Mouse (Mus musculus) CH12.LX (cell line): ENCODE measurements around the gene Fhit. TPM values are rescaled to one million over a fixed set of nuclear protein-coding genes. Genes with fewer than 3 reads are reported as not detected.

ENCODE experiments used
- DNase-seq: peaks from one replicate; pipeline ENCODE4 v3.0.0-alpha.2; 2013; ENCODE audit errors: extremely low read depth
- H3K27ac ChIP-seq: 2 replicates; pipeline ENCODE4 v1.5.1; 2012; ENCODE audit warnings: low read depth, mild to moderate bottlenecking, control low read depth, moderate library complexity; ENCODE audit not compliant: insufficient read depth
- H3K27me3 ChIP-seq: replicated peaks from 2 replicates; pipeline ENCODE3; 2012; ENCODE audit warnings: inconsistent platforms
- H3K36me3 ChIP-seq, 2 experiments: replicated peaks in 1 of 2; 2 replicates each; pipeline versions ENCODE3 to v1.6.1; 2012; ENCODE audit warnings: inconsistent platforms in 1 of 2, low read length in 1 of 2, mild to moderate bottlenecking in 1 of 2, mixed read lengths in 1 of 2, moderate library complexity in 1 of 2; ENCODE audit not compliant: control insufficient read depth in 1 of 2, insufficient read depth in 1 of 2
- H3K4me1 ChIP-seq, 2 experiments: 2 replicates each; pipeline ENCODE4 v1.6.1; 2012; ENCODE audit warnings: inconsistent platforms in 1 of 2, moderate library complexity in 1 of 2; ENCODE audit not compliant: insufficient read depth in 2 of 2, control insufficient read depth in 1 of 2
- H3K4me2 ChIP-seq: 2 replicates; pipeline ENCODE4 v1.6.1; 2012; ENCODE audit warnings: low read depth, mild to moderate bottlenecking, control low read depth; ENCODE audit not compliant: poor library complexity, insufficient read depth, severe bottlenecking
- H3K4me3 ChIP-seq, 3 experiments: fragments of 150-350 bp in 1 of 3; sonication (generic) in 1 of 3; replicated peaks in 1 of 3; 2 replicates each; pipeline versions ENCODE3 to v1.5.1; 2011 to 2012; ENCODE audit warnings: low read depth in 2 of 3, low read length in 2 of 3, mild to moderate bottlenecking in 2 of 3, moderate library complexity in 2 of 3, control low read depth in 1 of 3, improper control_type of control experiment in 1 of 3, inconsistent platforms in 1 of 3, mixed read lengths in 1 of 3; ENCODE audit not compliant: poor library complexity in 1 of 3
- H3K79me2 ChIP-seq: replicated peaks from 2 replicates; pipeline ENCODE4 v1.6.1; 2012; ENCODE audit warnings: mild to moderate bottlenecking, moderate library complexity; ENCODE audit not compliant: control insufficient read depth, poor library complexity, insufficient read depth, severe bottlenecking; ENCODE audit errors: extremely low read depth
- H3K9ac ChIP-seq: 2 replicates; pipeline ENCODE4 v1.6.1; 2012; ENCODE audit warnings: low read depth, mild to moderate bottlenecking, control low read depth, moderate library complexity; ENCODE audit not compliant: insufficient read depth
- H3K9me3 ChIP-seq: replicated peaks from 2 replicates; pipeline ENCODE3; 2012; ENCODE audit warnings: low read length, inconsistent platforms, mixed read lengths
- CHD2 ChIP-seq: IDR thresholded peaks from 2 replicates; pipeline ENCODE4 v1.6.1; 2011; ENCODE audit warnings: low read length, improper control_type of control experiment
- CTCF ChIP-seq, 2 experiments: IDR thresholded peaks in 1 of 2; conservative IDR thresholded peaks in 1 of 2; 2 replicates each; pipeline ENCODE4 v1.5.1; 2011 to 2012; ENCODE audit warnings: low read depth in 2 of 2, low read length in 2 of 2, improper control_type of control experiment in 1 of 2, inconsistent platforms in 1 of 2, mild to moderate bottlenecking in 1 of 2, moderate library complexity in 1 of 2
- ELF1 ChIP-seq: IDR thresholded peaks from 2 replicates; pipeline ENCODE4 v1.6.1; 2014; ENCODE audit warnings: low read depth, mild to moderate bottlenecking, inconsistent platforms, low read length, improper control_type of control experiment
- EP300 ChIP-seq: IDR thresholded peaks from 2 replicates; pipeline ENCODE4 v1.6.1; 2011; ENCODE audit warnings: low read length, improper control_type of control experiment
- ETS1 ChIP-seq: conservative IDR thresholded peaks from 2 replicates; pipeline ENCODE4 v1.6.1; 2012; ENCODE audit warnings: low read depth, mild to moderate bottlenecking, inconsistent platforms, low read length, improper control_type of control experiment, moderate library complexity
- IRF4 ChIP-seq: IDR thresholded peaks from 2 replicates; pipeline ENCODE4 v1.6.1; 2014; ENCODE audit warnings: low read depth, mild to moderate bottlenecking, inconsistent platforms, low read length, improper control_type of control experiment
- JUN ChIP-seq: IDR thresholded peaks from 2 replicates; pipeline ENCODE4 v1.6.1; 2011; ENCODE audit warnings: low read depth, mild to moderate bottlenecking, low read length, improper control_type of control experiment, moderate library complexity; ENCODE audit not compliant: insufficient read depth
- JUND ChIP-seq: conservative IDR thresholded peaks from 2 replicates; pipeline ENCODE4 v1.6.1; 2011; ENCODE audit warnings: low read depth, low read length, improper control_type of control experiment
- MAZ ChIP-seq: IDR thresholded peaks from 2 replicates; pipeline ENCODE4 v1.6.1; 2012; ENCODE audit warnings: low read depth, mild to moderate bottlenecking, inconsistent platforms, low read length, improper control_type of control experiment, moderate library complexity
- MXI1 ChIP-seq: IDR thresholded peaks from 2 replicates; pipeline ENCODE4 v1.6.1; 2011; ENCODE audit warnings: mild to moderate bottlenecking, low read depth, low read length, improper control_type of control experiment
- NRF1 ChIP-seq: IDR thresholded peaks from 2 replicates; pipeline ENCODE4 v1.6.1; 2014; ENCODE audit warnings: low read depth, mild to moderate bottlenecking, inconsistent platforms, low read length, improper control_type of control experiment, moderate library complexity
- POLR2A ChIP-seq: IDR thresholded peaks from 2 replicates; pipeline ENCODE4 v1.6.1; 2011; ENCODE audit warnings: low read depth, mild to moderate bottlenecking, improper control_type of control experiment, low read length
- SIN3A ChIP-seq: IDR thresholded peaks from 2 replicates; pipeline ENCODE4 v1.6.1; 2012; ENCODE audit warnings: low read length, improper control_type of control experiment, inconsistent platforms
- SMC3 ChIP-seq: IDR thresholded peaks from 2 replicates; pipeline ENCODE4 v1.6.1; 2011; ENCODE audit warnings: low read depth, low read length, improper control_type of control experiment
- TCF12 ChIP-seq: IDR thresholded peaks from 2 replicates; pipeline ENCODE4 v1.6.1; 2014; ENCODE audit warnings: low read depth, mild to moderate bottlenecking, inconsistent platforms, low read length, improper control_type of control experiment
- UBTF ChIP-seq: IDR thresholded peaks from 2 replicates; pipeline ENCODE4 v1.6.1; 2012; ENCODE audit warnings: low read depth, mild to moderate bottlenecking, inconsistent platforms, low read length, improper control_type of control experiment, moderate library complexity
- ZC3H11A ChIP-seq: IDR thresholded peaks from 2 replicates; pipeline ENCODE4 v1.6.1; 2012; ENCODE audit warnings: low read depth, mild to moderate bottlenecking, inconsistent platforms, low read length, improper control_type of control experiment
- ZNF384 ChIP-seq: IDR thresholded peaks from 2 replicates; pipeline ENCODE4 v1.6.1; 2012; ENCODE audit warnings: low read depth, low read length, improper control_type of control experiment, inconsistent platforms
- dilution Hi-C: fragments of 300-500 bp; cut with MboI; formaldehyde crosslinking; loops from 2 replicates; pipeline ENCODE4 v1.14.3; 2020; ENCODE audit warnings: low sequenced_read_pairs; ENCODE audit not compliant: extremely low pct_unique_long_range_greater_than_20kb, extremely low pct_ligation_motif_present
- in situ Hi-C: fragments of 300-500 bp; cut with MboI; formaldehyde crosslinking; loops from 3 replicates; pipeline ENCODE4 v1.14.3; 2019; ENCODE audit warnings: low sequenced_read_pairs, low pct_ligation_motif_present, low pct_unique_long_range_greater_than_20kb, mixed read lengths
- polyA plus RNA-seq: library from polyadenylated mRNA; unstranded; fragments of >175 nt; gene quantifications from 2 replicates; pipeline ENCODE4 v1.2.1, GENCODE M21; 2012; ENCODE audit warnings: low read depth; ENCODE audit not compliant: insufficient read length
- total RNA-seq, 2 experiments: library from RNA; depleted of rRNA; stranded (reverse); fragments of 300-350 nt in 1 of 2; fragments of >200 nt in 1 of 2; gene quantifications; 2 replicates each; pipeline ENCODE4 v1.2.3; 2012 to 2014

Gene Fhit
- total and polyA plus RNA-seq, 3 experiments = 0.64 to 1.9 (median 0.64) TPM

GRCm38 (mm10) chr14:9620902-9621540 is 1540.8 kb downstream of the Fhit start:
- no peaks in the 10 kb centered on the region for H3K36me3 ChIP-seq
- H3K9ac ChIP-seq = no peak overlapping the region
- TF ChIP-seq CHD2 = no peak
- no peak for TF ChIP-seq ZC3H11A
- TF ChIP-seq ETS1 = no peak
- TF ChIP-seq UBTF = no peak
- no peak for TF ChIP-seq ELF1
- no peak for TF ChIP-seq IRF4
- TF ChIP-seq CTCF (conservative IDR thresholded peaks at IDR 0.05 in 1 of 2, IDR thresholded peaks at IDR 0.05 in 1 of 2; ENCODE audit: low read depth in 2 of 2, low read length in 2 of 2) = no peak
- no peak for TF ChIP-seq MXI1
- TF ChIP-seq NRF1 = no peak
- TF ChIP-seq TCF12 = no peak
- no peak for TF ChIP-seq ZNF384
- no peak for TF ChIP-seq SMC3
- no peak for TF ChIP-seq SIN3A
- H3K27me3 ChIP-seq = no peaks in the 10 kb centered on the region
- dilution Hi-C loops (no loop called here), in situ Hi-C loops (no loop called here)
- H3K9me3 ChIP-seq = no peaks in the 10 kb centered on the region
- H3K4me3 ChIP-seq = no peak overlapping the region
- DNase-seq = no peak
- H3K4me1 ChIP-seq = peaks cover 0 to 7% of the 10 kb centered on the region in 2 experiments; a peak in 1 of 4 replicates
- H3K4me2 ChIP-seq = no peak overlapping the region
- no peaks in the 10 kb centered on the region for H3K79me2 ChIP-seq
- no peak overlapping the region for H3K27ac ChIP-seq

DNA sequence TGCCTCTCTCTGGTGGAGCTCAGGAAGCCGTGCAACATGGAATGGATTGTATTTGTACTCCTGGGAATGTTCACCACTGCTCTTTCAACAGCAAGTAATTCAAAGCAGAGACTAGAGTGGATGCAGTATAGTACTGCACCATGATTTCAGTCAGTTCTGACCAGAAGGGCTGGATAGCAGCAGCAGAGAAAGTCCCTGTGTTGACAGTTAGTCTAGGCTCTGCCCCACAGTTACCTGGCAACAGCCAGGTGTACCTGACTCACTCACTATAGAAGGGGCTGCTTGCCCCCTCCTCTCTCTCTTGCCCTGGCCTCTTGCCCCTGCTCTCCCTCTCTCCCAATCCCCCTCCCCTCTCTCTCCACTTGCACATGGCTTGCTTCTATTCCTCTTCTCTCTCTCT is 1542.0 kb downstream of the Fhit start:
- no peaks in the 10 kb centered on the region for H3K36me3 ChIP-seq
- H3K9me3 ChIP-seq = no peaks in the 10 kb centered on the region
- no peak for DNase-seq
- H3K27ac ChIP-seq = no peak overlapping the region
- dilution Hi-C loops = no loop called here
- H3K4me3 ChIP-seq = no peak overlapping the region
- H3K79me2 ChIP-seq = no peaks in the 10 kb centered on the region
- H3K27me3 ChIP-seq = no peaks in the 10 kb centered on the region
- H3K4me2 ChIP-seq = no peak overlapping the region
- TF ChIP-seq JUND = no peak
- no peak for TF ChIP-seq JUN
- no peak for TF ChIP-seq EP300
- no peak for TF ChIP-seq POLR2A
- TF ChIP-seq MAZ = no peak
- TF ChIP-seq ZC3H11A = no peak
- TF ChIP-seq CTCF (conservative IDR thresholded peaks at IDR 0.05 in 1 of 2, IDR thresholded peaks at IDR 0.05 in 1 of 2; ENCODE audit: low read depth in 2 of 2, low read length in 2 of 2) = no peak
- H3K4me1 ChIP-seq = peaks cover 0 to 7% of the 10 kb centered on the region in 2 experiments; a peak in 1 of 4 replicates
- in situ Hi-C loops = no loop called here
- H3K9ac ChIP-seq = no peak overlapping the region
